Mouse (Mus musculus) heart, postnatal 0 days (tissue): ENCODE data around the gene Bclaf1. TPM values are rescaled to one million over a fixed set of nuclear protein-coding genes. Genes with fewer than 3 reads are reported as not detected.
A peak's percentile ranks its signal among the peaks of the same experiment; 100 is the strongest.

Source experiments
- ATAC-seq: fragments of 200-750 bp; cut with Nextera tagmentation; 2 replicates; pipeline ENCODE4 v1.8.0; 2017; ENCODE audit warnings: low read depth, moderate number of reproducible peaks, moderate library complexity; ENCODE audit not compliant: insufficient read depth
- DNase-seq: peaks from one replicate; pipeline ENCODE4 v3.0.0-alpha.2; 2016; ENCODE audit warnings: low spot score
- H3K27ac ChIP-seq: fragments of 300-500 bp; sonication (generic); 2 replicates; pipeline ENCODE4 v1.5.1; 2014; ENCODE audit warnings: low read depth, mild to moderate bottlenecking
- H3K27me3 ChIP-seq: fragments of 300-500 bp; sonication (generic); 2 replicates; pipeline ENCODE4 v1.6.1; 2014; ENCODE audit warnings: low read length, mixed read lengths; ENCODE audit not compliant: control insufficient read depth, insufficient read depth
- H3K36me3 ChIP-seq: fragments of 300-500 bp; sonication (generic); replicated peaks from 2 replicates; pipeline ENCODE4 v1.6.1; 2014; ENCODE audit warnings: low read length, mixed read lengths; ENCODE audit not compliant: control insufficient read depth, insufficient read depth
- H3K4me1 ChIP-seq: fragments of 300-500 bp; sonication (generic); 2 replicates; pipeline ENCODE4 v1.6.1; 2014; ENCODE audit warnings: antibody characterized with exemption; ENCODE audit not compliant: control insufficient read depth, insufficient read depth
- H3K4me2 ChIP-seq: fragments of 300-500 bp; sonication (generic); 2 replicates; pipeline ENCODE4 v1.6.1; 2014; ENCODE audit warnings: low read depth, mild to moderate bottlenecking, low read length, moderate library complexity
- H3K4me3 ChIP-seq: fragments of 300-500 bp; sonication (generic); 2 replicates; pipeline ENCODE4 v1.5.1; 2014; ENCODE audit warnings: low read depth, low read length
- H3K9ac ChIP-seq: fragments of 300-500 bp; sonication (generic); replicated peaks from 2 replicates; pipeline ENCODE4 v1.6.1; 2014; ENCODE audit warnings: low read depth, low read length, mixed read lengths
- H3K9me3 ChIP-seq: fragments of 300-500 bp; sonication (generic); replicated peaks from 2 replicates; pipeline ENCODE4 v1.6.1; 2016; ENCODE audit warnings: low read length; ENCODE audit not compliant: control insufficient read depth
- CTCF ChIP-seq: IDR thresholded peaks from 2 replicates; pipeline ENCODE4 v1.5.1; 2016; ENCODE audit warnings: antibody characterized with exemption, control low read depth, low read depth
- EP300 ChIP-seq: IDR thresholded peaks from 2 replicates; pipeline ENCODE4 v1.6.1; 2016; ENCODE audit warnings: antibody characterized with exemption, low read depth
- WGBS: fragments of 180-500 bp; shearing (Covaris S2); extraction: QIAGEN DNeasy Blood & Tissue Kit; methylation state at CpG from one replicate; pipeline ENCODE4 v1.1.7; 2014; 5-methylcytosine and 5-hydroxymethylcytosine counted together
- polyA plus RNA-seq: library from polyadenylated mRNA; unstranded; fragments of >200 nt; fragmentation: Nextera tagmentation; extraction: Ambion mirVana; gene quantifications from 2 replicates; pipeline ENCODE4 v1.2.1, GENCODE M21; 2015
- total RNA-seq: library from RNA; depleted of rRNA; stranded (reverse); fragments of >200 nt; gene quantifications from 2 replicates; pipeline ENCODE4 v1.2.3, GENCODE M21; 2014; ENCODE audit warnings: low replicate concordance

Gene Bclaf1
- total and polyA plus RNA-seq, 2 experiments from 2014 or later = 50.3 to 58.0 TPM

GRCm38 (mm10) chr10:20273278-20273677, 39.0 kb upstream of the Bclaf1 start:
- Histone ChIP-seq H3K27ac (no peak overlapping the region), H3K36me3 (0 out of 2 replicates have a peak, but pooled peaks cover 3% of the 10 kb centered on the region), H3K27me3 (no peaks in the 10 kb centered on the region), H3K4me2 (no peak overlapping the region), H3K4me3 (no peak overlapping the region), H3K4me1 (peaks cover 3% of the 10 kb centered on the region; the same call in 1 of the 2 replicates), H3K9ac (no peak overlapping the region), H3K9me3 (no peaks in the 10 kb centered on the region)
- ATAC-seq = no peak
- no peak for DNase-seq
- TF ChIP-seq EP300 (no peak), CTCF (no peak)
- 65% methylated on average over 15 of the region's 15 CpGs for WGBS

DNA sequence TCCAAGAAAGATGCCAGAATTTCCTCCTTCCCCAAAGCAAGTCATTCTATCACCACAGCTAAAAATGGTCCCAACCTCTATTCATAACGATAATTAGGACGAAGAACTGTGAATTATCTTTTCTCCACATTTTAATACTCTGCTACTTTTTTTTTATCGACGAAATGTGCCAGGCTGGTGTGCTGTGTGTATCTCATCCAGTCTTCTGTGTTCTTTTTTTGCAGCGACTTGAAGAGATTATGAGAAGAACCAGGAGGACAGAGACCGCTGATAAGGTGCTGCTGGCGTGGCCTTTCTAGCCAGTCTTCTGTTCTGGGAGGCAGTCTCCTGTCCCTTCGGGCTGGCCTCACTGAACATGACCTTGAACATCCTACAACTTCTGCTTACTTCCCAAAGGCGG, 38.2 kb upstream of the Bclaf1 start:
- no peak overlapping the region for H3K27ac ChIP-seq
- no peak overlapping the region for H3K4me2 ChIP-seq
- H3K9ac ChIP-seq = no peak overlapping the region
- peaks cover 3% of the 10 kb centered on the region; the same call in 1 of the 2 replicates for H3K4me1 ChIP-seq
- no peaks in the 10 kb centered on the region for H3K9me3 ChIP-seq
- no peak for TF ChIP-seq CTCF
- TF ChIP-seq EP300 = no peak
- H3K27me3 ChIP-seq = no peaks in the 10 kb centered on the region
- 42% methylated on average over 9 of the region's 9 CpGs for WGBS
- 0 out of 2 replicates have a peak, but pooled peaks cover 3% of the 10 kb centered on the region for H3K36me3 ChIP-seq
- H3K4me3 ChIP-seq = no peak overlapping the region
- ATAC-seq = no peak
- peak; percentile 33 for DNase-seq

GRCm38 (mm10) chr10:20281456-20281855, 30.8 kb upstream of the Bclaf1 start:
- TF ChIP-seq CTCF = no peak
- TF ChIP-seq EP300 = no peak
- H3K36me3 ChIP-seq = 0 out of 2 replicates have a peak, but pooled peaks cover 9% of the 10 kb centered on the region
- H3K27ac ChIP-seq = no peak overlapping the region
- no peak overlapping the region for H3K4me3 ChIP-seq
- ATAC-seq (no peak), DNase-seq (no peak)
- 0 out of 2 replicates have a peak, but pooled peaks cover 4% of the 10 kb centered on the region for H3K4me1 ChIP-seq
- H3K9me3 ChIP-seq = no peaks in the 10 kb centered on the region
- H3K27me3 ChIP-seq = no peaks in the 10 kb centered on the region
- 65% methylated on average over 2 of the region's 2 CpGs for WGBS
- no peak overlapping the region for H3K9ac ChIP-seq
- no peak overlapping the region for H3K4me2 ChIP-seq

- Histone ChIP-seq H3K4me3 (no peak overlapping the region), H3K36me3 (no peaks in the 10 kb centered on the region), H3K4me2 (no peak overlapping the region), H3K9me3 (no peaks in the 10 kb centered on the region), H3K4me1 (0 out of 2 replicates have a peak, but pooled peaks cover 4% of the 10 kb centered on the region), H3K27ac (no peak overlapping the region), H3K27me3 (no peaks in the 10 kb centered on the region), H3K9ac (no peak overlapping the region)
- DNase-seq = peak; percentile 56
- ATAC-seq = peak; percentile 70; the same call in 1 of the 2 replicates
- WGBS = 19% methylated on average over 10 of the region's 10 CpGs
- TF ChIP-seq EP300 = no peak
- no peak for TF ChIP-seq CTCF
These were observed 26.8 kb upstream of the Bclaf1 start for GRCm38 (mm10) chr10:20285289-20285975.

DNA sequence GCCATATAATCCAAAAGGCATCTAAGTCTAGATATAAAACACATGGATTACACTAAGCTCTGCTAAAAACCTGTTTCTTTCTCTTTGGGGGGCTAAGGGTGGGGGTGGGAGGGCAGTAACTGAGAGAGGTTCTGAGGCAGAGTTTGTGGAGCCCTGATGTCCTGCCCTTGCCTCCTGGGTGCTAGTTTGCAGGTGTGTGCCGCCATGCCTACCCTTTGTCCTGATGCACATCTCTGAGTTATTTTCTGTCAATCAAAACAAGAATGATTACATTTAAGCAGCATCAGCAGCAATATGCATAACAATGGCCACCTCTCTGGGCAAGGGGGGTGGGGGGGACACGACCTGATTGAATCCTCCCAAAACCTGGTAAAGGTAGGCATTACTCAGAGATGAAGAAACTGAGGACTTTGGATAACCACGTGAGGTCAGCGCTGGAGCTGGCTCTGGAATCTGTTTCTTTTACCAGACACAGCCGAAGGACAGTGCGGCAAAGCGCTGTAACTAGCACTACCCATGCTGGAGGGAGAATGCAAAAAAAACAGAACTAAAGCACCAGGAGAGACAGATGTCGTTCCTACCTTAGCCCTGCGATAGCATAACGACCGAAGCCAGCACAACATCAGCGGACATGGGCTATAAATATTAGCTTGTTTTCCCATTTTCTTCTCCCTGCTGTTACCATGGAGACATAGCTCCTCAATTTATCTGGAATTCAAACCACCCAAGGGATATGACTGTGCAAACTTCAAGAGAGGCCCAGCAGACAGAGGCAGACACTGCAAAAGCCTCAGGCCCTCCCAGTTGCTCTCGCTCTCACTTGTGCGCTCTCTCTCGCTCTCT, 26.1 kb upstream of the Bclaf1 start:
- Histone ChIP-seq H3K4me1 (0 out of 2 replicates have a peak, but pooled peaks cover 4% of the 10 kb centered on the region), H3K27me3 (no peaks in the 10 kb centered on the region), H3K27ac (no peak overlapping the region), H3K36me3 (no peaks in the 10 kb centered on the region), H3K4me3 (no peak overlapping the region), H3K9ac (no peak overlapping the region), H3K4me2 (peak overlapping the region; percentile 9; the same call in 1 of the 2 replicates), H3K9me3 (no peaks in the 10 kb centered on the region)
- ATAC-seq (peak; percentile 30; the same call in 1 of the 2 replicates), DNase-seq (peak; percentile 31)
- TF ChIP-seq EP300 = no peak
- no peak for TF ChIP-seq CTCF
- 50% methylated on average over 15 of the region's 15 CpGs for WGBS
